Mouse (Mus musculus) E14TG2a.4 (cell line): ENCODE results near the gene Esf1.
"Not testable (repeated sequence)": the region's sequence is repeated elsewhere in the genome, so short reads cannot be mapped to it uniquely, and the experiment has no call there.

Experiments
- H3K27me3 ChIP-seq: 2 replicates; pipeline ENCODE4 v1.6.1; 2014; ENCODE audit warnings: low read length, control low read depth; ENCODE audit not compliant: insufficient read depth
- H3K36me3 ChIP-seq: 2 replicates; pipeline ENCODE4 v1.6.1; 2014; ENCODE audit warnings: low read length, control low read depth; ENCODE audit not compliant: insufficient read depth
- H3K4me1 ChIP-seq: replicated peaks from 2 replicates; pipeline ENCODE4 v1.6.1; 2014; ENCODE audit warnings: low read depth, low read length, control low read depth
- H3K4me3 ChIP-seq: replicated peaks from 2 replicates; pipeline ENCODE4 v1.5.1; 2014; ENCODE audit warnings: mild to moderate bottlenecking, low read length
- H3K9me3 ChIP-seq: 2 replicates; pipeline ENCODE4 v1.6.1; 2014; ENCODE audit warnings: low read length, control low read depth
- CTCF ChIP-seq: conservative IDR thresholded peaks from 2 replicates; pipeline ENCODE4 v1.5.1; 2014; ENCODE audit warnings: low read length
- NANOG ChIP-seq: IDR thresholded peaks from 2 replicates; pipeline ENCODE4 v1.6.1; 2014; ENCODE audit warnings: borderline replicate concordance, low read length, mixed read lengths
- POU5F1 ChIP-seq: IDR thresholded peaks from 2 replicates; pipeline ENCODE4 v1.6.1; 2014; ENCODE audit warnings: low read length, borderline replicate concordance

The Esf1 gene

DNA sequence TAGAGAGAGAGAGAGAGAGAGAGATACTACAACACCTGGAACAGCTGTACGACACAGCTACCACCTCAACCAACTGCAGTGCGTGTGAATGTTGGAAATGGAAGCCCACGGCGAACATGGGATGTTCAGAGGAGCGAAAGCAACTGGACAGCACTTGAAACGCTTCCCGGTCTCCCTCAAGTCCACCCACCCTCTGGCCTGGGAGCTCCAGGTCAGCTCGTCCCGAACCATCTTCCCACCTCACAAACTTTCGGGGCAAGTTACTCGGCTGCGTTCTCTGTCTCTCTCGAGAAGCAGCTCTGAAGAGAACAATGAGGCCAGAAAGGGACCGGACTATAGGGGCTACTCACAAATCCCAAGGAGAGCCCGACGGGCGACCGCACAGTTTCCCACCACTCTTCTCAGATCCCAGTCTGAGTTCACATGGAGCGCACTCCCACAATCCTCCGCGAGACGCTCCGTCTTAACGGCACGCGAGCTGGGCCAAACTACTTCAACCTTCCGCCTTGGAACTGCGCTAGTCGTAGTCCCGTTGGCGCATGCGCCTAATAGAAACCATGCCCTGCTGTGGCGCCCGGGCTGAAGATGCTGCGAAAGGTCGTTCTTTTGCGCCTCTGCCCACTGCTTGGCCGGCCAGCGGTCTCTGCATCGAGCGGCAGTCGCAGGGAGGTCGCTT, at the start of gene Esf1, which contains the start of gene Ndufaf5:
Esf1 (minus strand) TSS at position 438 of the 676 bp plus-strand sequence.
Ndufaf5 (plus strand) TSS at position 523 of the 676 bp plus-strand sequence.
- Histone ChIP-seq H3K4me1 (peaks cover 25% of the 10 kb centered on the region), H3K27me3 (no peaks in the 10 kb centered on the region), H3K9me3 (no peaks in the 10 kb centered on the region), H3K36me3 (peaks cover 18% of the 10 kb centered on the region), H3K4me3 (peak within 1 kb of the TSS; percentile 99)
- TF ChIP-seq CTCF (no peak), POU5F1 (no peak), NANOG (no peak)

DNA sequence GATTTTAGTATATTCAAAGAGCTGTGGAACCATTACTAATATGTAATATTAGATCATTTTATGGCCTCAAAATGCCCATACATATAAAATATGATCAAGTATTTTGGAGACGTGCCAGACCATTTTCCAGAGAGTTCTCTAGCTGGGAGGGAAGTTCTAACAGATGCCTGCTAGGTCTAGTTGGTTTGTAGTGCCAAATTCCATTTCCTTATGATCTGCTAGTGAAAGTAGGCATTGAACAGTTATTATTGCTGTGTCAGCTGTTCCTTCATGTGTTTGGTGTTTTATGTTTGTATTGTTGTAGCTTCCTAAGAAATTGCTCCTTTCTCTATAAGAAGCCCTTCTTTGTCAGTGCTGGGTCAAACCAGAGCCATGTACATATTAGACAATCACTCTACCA, 45.6 kb upstream of the Esf1 start:
- H3K9me3 ChIP-seq = 0 out of 2 replicates have a peak, but pooled peaks cover 4% of the 10 kb centered on the region
- H3K4me1 ChIP-seq = peaks cover 5% of the 10 kb centered on the region; the same call in 1 of the 2 replicates
- no peak overlapping the region for H3K4me3 ChIP-seq
- no peaks in the 10 kb centered on the region for H3K27me3 ChIP-seq
- H3K36me3 ChIP-seq = no peaks in the 10 kb centered on the region
- no peak for TF ChIP-seq CTCF
- TF ChIP-seq POU5F1 = no peak
- no peak for TF ChIP-seq NANOG

GRCm38 (mm10) chr2:140215415-140215814, 45.1 kb upstream of the Esf1 start:
- Histone ChIP-seq H3K4me1 (peaks cover 5% of the 10 kb centered on the region), H3K4me3 (no peak overlapping the region), H3K9me3 (0 out of 2 replicates have a peak, but pooled peaks cover 4% of the 10 kb centered on the region), H3K27me3 (no peaks in the 10 kb centered on the region), H3K36me3 (no peaks in the 10 kb centered on the region)
- TF ChIP-seq POU5F1 = no peak
- no peak for TF ChIP-seq CTCF
- TF ChIP-seq NANOG = no peak

- TF ChIP-seq POU5F1 = no peak
- TF ChIP-seq NANOG = no peak
- no peak for TF ChIP-seq CTCF
- Histone ChIP-seq H3K27me3 (no peaks in the 10 kb centered on the region), H3K4me3 (no peak overlapping the region), H3K4me1 (peaks cover 13% of the 10 kb centered on the region), H3K36me3 (no peaks in the 10 kb centered on the region), H3K9me3 (0 out of 2 replicates have a peak, but pooled peaks cover 4% of the 10 kb centered on the region)
Observed at GRCm38 (mm10) chr2:140214519-140215027, 44.2 kb upstream of the Esf1 start.

DNA sequence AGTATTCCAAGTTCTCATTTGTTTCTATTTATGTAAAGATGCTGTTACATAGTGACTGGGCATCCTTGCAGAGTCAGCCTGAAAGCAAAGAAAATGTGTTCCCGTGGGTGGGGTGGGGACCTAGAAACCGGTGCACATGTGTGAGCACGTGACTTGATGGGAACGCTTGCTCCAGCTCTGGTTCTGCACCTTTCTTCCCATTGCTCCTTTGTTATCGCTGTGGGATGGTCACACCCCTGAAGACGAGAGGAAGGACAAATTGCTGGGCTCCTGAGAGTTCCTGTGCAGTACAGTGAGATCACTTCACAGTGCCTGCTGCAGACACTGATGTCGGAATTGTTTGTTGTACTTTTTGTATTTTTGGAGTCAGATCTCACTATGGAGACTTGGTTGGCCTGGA, 33.4 kb upstream of the Esf1 start:
- TF ChIP-seq NANOG (no peak), POU5F1 (no peak), CTCF (no peak)
- Histone ChIP-seq H3K27me3 (no peaks in the 10 kb centered on the region), H3K36me3 (peaks cover 44% of the 10 kb centered on the region), H3K4me3 (no peak overlapping the region), H3K4me1 (peaks cover 7% of the 10 kb centered on the region; the same call in 1 of the 2 replicates), H3K9me3 (no peaks in the 10 kb centered on the region)

DNA sequence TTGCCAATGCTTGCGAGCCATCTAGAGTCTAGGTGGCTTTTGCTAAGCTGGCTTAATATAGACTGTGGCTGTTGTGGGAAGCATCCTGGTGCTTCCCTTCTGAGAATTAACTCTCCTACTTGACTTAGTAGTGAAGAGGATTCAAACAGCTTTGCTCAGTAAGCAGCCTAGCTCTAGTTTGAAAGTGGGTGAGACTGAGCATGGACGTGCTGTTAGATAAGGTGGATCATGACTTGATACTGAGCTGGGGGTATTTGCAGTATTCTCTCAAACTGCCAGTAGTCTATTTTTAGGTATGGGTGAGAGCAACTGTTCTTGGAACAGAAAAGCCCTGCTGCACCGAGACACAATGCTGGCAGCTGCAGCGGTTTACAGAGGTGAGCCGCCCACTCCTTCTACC, 32.2 kb upstream of the Esf1 start:
- peaks cover 9% of the 10 kb centered on the region; the same call in 1 of the 2 replicates for H3K4me1 ChIP-seq
- no peaks in the 10 kb centered on the region for H3K27me3 ChIP-seq
- no peak overlapping the region for H3K4me3 ChIP-seq
- TF ChIP-seq POU5F1 (no peak), NANOG (no peak), CTCF (no peak)
- no peaks in the 10 kb centered on the region for H3K9me3 ChIP-seq
- peaks cover 50% of the 10 kb centered on the region for H3K36me3 ChIP-seq

GRCm38 (mm10) chr2:140200713-140201112, 30.3 kb upstream of the Esf1 start:
- Histone ChIP-seq H3K4me3 (no peak overlapping the region), H3K4me1 (peaks cover 9% of the 10 kb centered on the region; the same call in 1 of the 2 replicates), H3K9me3 (no peaks in the 10 kb centered on the region), H3K36me3 (peaks cover 46% of the 10 kb centered on the region), H3K27me3 (no peaks in the 10 kb centered on the region)
- TF ChIP-seq NANOG (no peak), POU5F1 (no peak), CTCF (0 out of 2 replicates have a peak, but pooled peaks have one; percentile 5)

- TF ChIP-seq CTCF = peak; percentile 29
- H3K4me3 ChIP-seq, H3K27me3 ChIP-seq, H3K9me3 ChIP-seq: not testable (repeated sequence)
- Histone ChIP-seq H3K4me1 (peaks cover 29% of the 10 kb centered on the region), H3K36me3 (peaks cover 31% of the 10 kb centered on the region)
Observed at GRCm38 (mm10) chr2:140185685-140186210, 15.4 kb upstream of the Esf1 start.
